Mouse (Mus musculus) ES-Bruce4 (cell line): ENCODE data around the gene Ttbk1. TPM values are rescaled to one million over a fixed set of nuclear protein-coding genes. Genes with fewer than 3 reads are reported as not detected.

Source experiments
- H3K27ac ChIP-seq: 2 replicates; pipeline ENCODE4 v1.5.1; 2012; ENCODE audit warnings: low read length, inconsistent platforms; ENCODE audit not compliant: insufficient read depth
- H3K27me3 ChIP-seq: 2 replicates; pipeline ENCODE4 v1.6.1; 2012; ENCODE audit warnings: mild to moderate bottlenecking, low read length, inconsistent platforms; ENCODE audit not compliant: control insufficient read depth, poor library complexity, insufficient read depth, severe bottlenecking
- H3K36me3 ChIP-seq: 2 replicates; pipeline ENCODE4 v1.6.1; 2012; ENCODE audit warnings: inconsistent platforms, mild to moderate bottlenecking, low read length, moderate library complexity; ENCODE audit not compliant: control insufficient read depth, poor library complexity, insufficient read depth, severe bottlenecking
- H3K4me1 ChIP-seq: one replicate; pipeline ENCODE4 v1.8.1; 2011; ENCODE audit warnings: low read length; ENCODE audit not compliant: control insufficient read depth, insufficient read depth
- H3K4me3 ChIP-seq: 2 replicates; pipeline ENCODE4 v1.5.1; 2011; ENCODE audit warnings: low read depth, mild to moderate bottlenecking, low read length
- H3K9ac ChIP-seq: 2 replicates; pipeline ENCODE4 v1.6.1; 2012; ENCODE audit warnings: low read depth, mild to moderate bottlenecking, inconsistent platforms; ENCODE audit not compliant: poor library complexity, severe bottlenecking
- H3K9me3 ChIP-seq: replicated peaks from 2 replicates; pipeline ENCODE4 v1.6.1; 2012; ENCODE audit warnings: mild to moderate bottlenecking, low read length, inconsistent platforms; ENCODE audit not compliant: control insufficient read depth, poor library complexity, insufficient read depth, severe bottlenecking
- CTCF ChIP-seq: IDR thresholded peaks from one replicate; pipeline ENCODE4 v1.8.1; 2011; ENCODE audit warnings: low read depth, low read length
- EP300 ChIP-seq: IDR thresholded peaks from 2 replicates; pipeline ENCODE4 v1.6.1; 2011; ENCODE audit warnings: low read depth, low read length; ENCODE audit not compliant: insufficient read depth
- POLR2A ChIP-seq: IDR thresholded peaks from one replicate; pipeline ENCODE4 v1.8.1; 2011; ENCODE audit warnings: low read length; ENCODE audit not compliant: insufficient read depth
- polyA plus RNA-seq: library from polyadenylated mRNA; stranded (reverse); fragments of >200 nt; gene quantifications from 2 replicates; pipeline ENCODE4 v1.2.4, GENCODE M21; 2011; ENCODE audit warnings: low read depth; ENCODE audit not compliant: missing spikeins, insufficient read depth, insufficient read length

Ttbk1 gene
- polyA plus RNA-seq, 1 experiment, result 0.90 TPM

- Histone ChIP-seq H3K27ac (no peak overlapping the region), H3K4me3 (peak overlapping the region; percentile 57), H3K4me1 (no peaks in the 10 kb centered on the region), H3K27me3 (no peaks in the 10 kb centered on the region), H3K9ac (peak overlapping the region; percentile 30), H3K9me3 (no peaks in the 10 kb centered on the region), H3K36me3 (no peaks in the 10 kb centered on the region)
- TF ChIP-seq POLR2A, result no peak
Measured at GRCm38 (mm10) chr17:46520385-46520979, 33.0 kb upstream of the Ttbk1 start.

DNA sequence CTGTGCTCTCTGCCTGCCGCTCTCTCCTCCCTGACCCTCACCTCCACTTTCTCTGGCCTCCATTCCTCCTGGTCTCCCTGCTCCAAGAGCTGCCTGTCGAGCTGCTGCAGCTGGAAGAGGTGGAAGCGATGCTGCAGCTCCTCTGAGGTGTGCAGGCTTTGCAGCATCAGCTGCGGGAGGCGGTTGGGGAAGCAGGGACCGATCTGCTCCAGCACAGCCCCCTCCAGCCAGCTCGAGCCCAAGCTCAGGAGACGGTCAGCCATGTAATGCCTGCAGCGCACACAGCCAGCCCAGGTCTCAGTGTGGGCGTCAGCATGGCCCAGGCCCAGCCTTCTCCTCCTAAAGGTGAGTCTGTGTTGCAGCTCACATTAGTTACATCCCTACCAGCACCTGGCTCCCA lies 32.5 kb upstream of the Ttbk1 start:
- Histone ChIP-seq H3K4me3 (peak overlapping the region; percentile 57), H3K27ac (no peak overlapping the region), H3K4me1 (no peaks in the 10 kb centered on the region), H3K27me3 (no peaks in the 10 kb centered on the region), H3K9ac (peak overlapping the region; percentile 30), H3K36me3 (no peaks in the 10 kb centered on the region), H3K9me3 (no peaks in the 10 kb centered on the region)
- no peak for TF ChIP-seq CTCF
- no peak for TF ChIP-seq EP300
- TF ChIP-seq POLR2A, result no peak

DNA sequence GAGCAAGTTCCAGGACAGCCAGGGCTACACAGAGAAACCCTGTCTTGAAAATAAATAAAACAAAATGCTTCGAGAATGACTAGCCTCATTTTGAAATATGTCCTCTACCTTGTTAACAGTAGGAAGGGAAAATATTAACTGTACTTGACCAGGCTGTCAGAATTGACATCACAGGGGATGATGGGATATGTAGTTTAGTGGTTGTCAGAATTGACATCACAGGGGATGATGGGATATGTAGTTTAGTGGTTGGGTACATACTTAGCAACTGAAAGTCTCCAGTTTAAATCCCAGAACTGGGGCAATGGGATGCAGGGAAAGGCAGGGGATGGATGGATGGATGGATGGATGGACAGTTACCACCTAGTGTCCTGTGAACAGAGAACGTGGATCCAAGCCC lies 25.9 kb upstream of the Ttbk1 start:
- no peak overlapping the region for H3K4me3 ChIP-seq
- no peak overlapping the region for H3K27ac ChIP-seq
- H3K36me3 ChIP-seq, result no peaks in the 10 kb centered on the region
- no peak for TF ChIP-seq POLR2A
- no peak for TF ChIP-seq CTCF
- no peak for TF ChIP-seq EP300
- no peaks in the 10 kb centered on the region for H3K4me1 ChIP-seq
- H3K9me3 ChIP-seq, result no peaks in the 10 kb centered on the region
- H3K9ac ChIP-seq, result no peak overlapping the region
- no peaks in the 10 kb centered on the region for H3K27me3 ChIP-seq

DNA sequence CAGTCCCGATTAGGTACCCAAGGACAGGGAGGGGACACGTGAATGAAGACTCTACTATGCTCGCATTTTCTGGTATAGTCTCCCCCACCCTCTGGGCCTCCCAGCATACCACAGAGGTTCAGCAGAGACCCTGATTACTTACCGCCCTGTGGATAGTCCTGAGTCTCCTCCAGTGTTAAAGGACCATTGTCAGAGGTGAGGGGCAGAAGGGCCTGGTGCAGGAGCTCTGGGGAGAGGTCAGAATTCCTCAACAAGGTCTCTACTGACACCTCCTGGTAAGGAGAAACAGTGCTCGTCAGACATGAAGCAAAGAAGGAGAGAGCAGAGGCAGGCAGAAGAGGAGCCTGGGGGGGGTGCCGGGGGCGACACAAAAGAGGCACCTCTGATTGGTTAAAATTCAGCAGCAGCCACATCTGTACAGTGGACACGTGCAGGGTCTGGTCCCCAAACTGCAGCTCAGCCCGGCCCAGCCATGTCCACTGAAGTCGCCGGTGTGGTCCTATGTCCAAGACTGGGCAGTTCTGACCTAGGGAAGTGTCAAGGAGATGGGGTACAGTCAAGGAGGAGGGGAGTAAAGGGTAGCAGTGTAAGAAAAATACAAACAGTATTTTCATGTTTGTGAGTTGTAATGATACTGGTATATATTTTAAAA lies 23.7 kb upstream of the Ttbk1 start:
- Histone ChIP-seq H3K9ac (no peak overlapping the region), H3K4me3 (no peak overlapping the region), H3K36me3 (no peaks in the 10 kb centered on the region), H3K27ac (no peak overlapping the region), H3K27me3 (no peaks in the 10 kb centered on the region), H3K4me1 (no peaks in the 10 kb centered on the region), H3K9me3 (no peaks in the 10 kb centered on the region)
- no peak for TF ChIP-seq EP300
- no peak for TF ChIP-seq POLR2A
- TF ChIP-seq CTCF, result peak; percentile 62

DNA sequence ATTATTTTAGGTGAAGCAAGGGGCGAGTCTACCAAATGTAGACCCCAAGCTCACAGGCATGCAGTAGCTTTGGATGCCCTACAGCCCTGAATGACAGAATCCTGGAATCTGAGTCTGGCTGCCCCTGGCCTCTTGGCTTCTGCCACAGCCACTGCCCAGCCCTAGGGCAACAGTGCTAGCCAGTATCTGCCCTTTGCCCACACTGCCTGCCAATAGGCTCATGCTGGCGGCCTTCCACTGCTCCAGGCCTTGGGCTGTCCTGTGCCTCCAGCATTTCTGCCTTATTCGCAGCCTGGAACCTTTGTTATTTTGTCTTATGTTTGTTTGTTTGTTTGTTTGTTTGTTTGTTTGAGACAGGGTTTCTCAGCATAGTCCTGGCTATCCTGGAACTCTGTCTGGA lies 18.1 kb upstream of the Ttbk1 start:
- Histone ChIP-seq H3K4me1 (no peaks in the 10 kb centered on the region), H3K4me3 (no peak overlapping the region), H3K9ac (no peak overlapping the region), H3K27me3 (no peaks in the 10 kb centered on the region), H3K9me3 (no peaks in the 10 kb centered on the region), H3K27ac (no peak overlapping the region), H3K36me3 (no peaks in the 10 kb centered on the region)
- TF ChIP-seq EP300, result no peak
- no peak for TF ChIP-seq CTCF

DNA sequence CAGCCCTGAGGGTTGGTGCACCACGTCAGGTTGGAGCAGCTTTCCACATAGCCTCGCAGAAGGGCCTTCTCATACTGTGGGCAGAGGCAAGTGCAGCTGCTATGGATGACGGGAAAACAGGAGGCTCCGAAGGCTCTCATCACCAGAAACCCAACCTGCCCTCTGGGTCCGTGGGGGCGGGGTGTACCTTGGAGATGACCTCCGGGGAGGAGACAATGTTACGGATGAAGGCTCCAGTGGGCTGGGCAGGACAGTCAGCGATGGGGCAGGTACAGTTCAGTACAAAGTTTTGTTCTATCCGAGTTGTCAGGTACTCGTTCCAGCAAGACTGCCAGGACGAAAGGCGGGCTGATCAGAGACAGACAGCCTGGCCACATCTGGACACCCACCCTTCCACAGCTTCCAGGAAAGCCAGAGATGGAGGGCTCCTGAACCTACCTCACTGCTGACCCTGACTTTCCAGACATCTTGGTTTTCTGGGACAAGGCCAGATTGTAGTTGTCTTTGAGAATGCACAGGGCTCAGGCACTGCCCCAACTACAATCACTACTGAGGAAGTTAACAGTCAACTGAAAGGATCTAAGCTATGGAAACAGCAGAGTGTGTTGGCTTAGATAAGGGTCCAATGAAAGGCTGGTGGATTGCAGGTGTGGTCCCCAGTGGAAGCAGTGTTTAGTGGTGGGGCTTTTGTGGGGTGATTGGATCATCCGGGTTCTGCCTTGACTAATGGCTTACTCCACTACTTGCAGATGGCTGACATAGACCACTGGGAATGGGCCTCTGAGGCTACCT lies 16.6 kb upstream of the Ttbk1 start:
- Histone ChIP-seq H3K9ac (no peak overlapping the region), H3K4me1 (no peaks in the 10 kb centered on the region), H3K4me3 (no peak overlapping the region), H3K36me3 (0 out of 2 replicates have a peak, but pooled peaks cover 2% of the 10 kb centered on the region), H3K9me3 (no peaks in the 10 kb centered on the region), H3K27ac (no peak overlapping the region), H3K27me3 (no peaks in the 10 kb centered on the region)
- no peak for TF ChIP-seq POLR2A
- TF ChIP-seq EP300, result no peak
- TF ChIP-seq CTCF, result no peak
